Mouse (Mus musculus) spleen, postnatal 4 days (tissue): ENCODE measurements at regions not wholly inside any gene's neighbourhood (a gene's known extent, or its start where the extent isn't known, plus 50 kb on each side); places are given as distances from the start of the nearest gene placed in this dataset.

Experiments used
- DNase-seq, 2 experiments: peaks; one replicate each; pipeline ENCODE4 v3.0.0; 2022; ENCODE audit warnings: low spot score in 2 of 2

DNA sequence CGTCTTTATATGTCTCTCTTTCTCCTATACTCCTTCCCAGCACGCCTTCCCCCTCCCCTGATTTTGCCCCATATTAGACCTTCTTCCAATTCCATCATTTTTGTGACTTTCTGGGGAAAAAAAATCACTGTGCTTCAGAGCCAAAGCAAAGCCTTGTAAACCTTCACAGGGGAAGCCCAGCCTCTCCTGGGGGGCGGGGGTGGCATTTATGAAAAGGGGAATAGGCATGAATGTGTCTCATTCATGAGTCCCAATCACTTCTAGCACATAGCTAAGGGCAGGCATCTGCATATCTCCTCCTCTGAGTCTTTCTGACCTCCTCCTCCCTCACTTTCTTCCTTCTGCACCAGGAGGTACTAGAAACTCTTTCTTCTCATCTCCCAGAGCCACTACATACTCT, 149.8 kb downstream of the Adamts15 start:
- no peak for DNase-seq

DNA sequence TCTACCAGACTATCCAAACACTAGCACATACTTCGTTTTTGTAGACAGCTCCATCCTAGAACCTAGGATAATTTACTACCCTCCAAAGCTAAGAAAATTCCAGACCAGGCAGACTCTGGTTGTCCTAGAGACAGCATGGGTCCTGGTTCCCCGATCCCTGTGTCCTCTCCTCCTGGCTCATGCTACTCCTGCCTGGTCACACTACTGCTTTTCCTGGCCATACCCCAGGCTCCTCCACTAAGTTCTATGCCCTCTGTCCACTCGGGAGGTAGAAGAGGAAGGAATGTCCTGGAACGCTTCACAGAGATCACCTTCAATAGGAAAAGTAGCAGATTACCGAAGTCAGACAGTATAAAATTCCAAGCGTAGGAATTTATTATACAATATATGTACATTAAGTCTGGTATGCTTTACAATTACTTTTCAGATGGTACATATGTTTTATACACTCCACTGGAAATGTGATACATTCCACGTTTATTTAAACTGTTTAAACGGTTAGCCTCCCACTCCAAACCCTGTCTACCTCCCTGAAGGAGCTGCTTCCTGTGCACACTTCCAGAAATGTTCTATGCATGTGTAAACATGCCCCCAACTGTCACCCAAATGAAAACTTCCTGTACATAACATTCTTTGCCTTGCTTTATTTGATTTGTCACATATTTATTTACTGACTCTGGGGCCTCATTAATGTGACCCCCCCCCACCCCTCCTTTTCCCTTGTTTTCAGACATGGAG, 151.6 kb downstream of the Adamts15 start:
- DNase-seq, result no peak

DNA sequence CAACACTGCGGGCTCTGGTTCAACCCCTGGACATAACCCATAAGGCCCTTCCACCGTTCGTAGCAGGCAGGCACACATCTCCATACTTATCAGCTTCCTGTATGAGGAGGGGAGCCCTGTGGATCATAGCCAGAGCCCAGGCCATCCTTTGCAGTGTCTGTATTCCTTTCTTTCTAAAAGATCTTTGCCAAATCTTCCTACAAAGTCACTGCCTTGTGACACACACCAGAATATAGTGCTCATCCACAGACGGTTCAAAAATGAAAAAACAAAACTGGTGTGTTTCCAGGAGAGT, 152.9 kb downstream of the Adamts15 start:
- DNase-seq, result no peak

DNA sequence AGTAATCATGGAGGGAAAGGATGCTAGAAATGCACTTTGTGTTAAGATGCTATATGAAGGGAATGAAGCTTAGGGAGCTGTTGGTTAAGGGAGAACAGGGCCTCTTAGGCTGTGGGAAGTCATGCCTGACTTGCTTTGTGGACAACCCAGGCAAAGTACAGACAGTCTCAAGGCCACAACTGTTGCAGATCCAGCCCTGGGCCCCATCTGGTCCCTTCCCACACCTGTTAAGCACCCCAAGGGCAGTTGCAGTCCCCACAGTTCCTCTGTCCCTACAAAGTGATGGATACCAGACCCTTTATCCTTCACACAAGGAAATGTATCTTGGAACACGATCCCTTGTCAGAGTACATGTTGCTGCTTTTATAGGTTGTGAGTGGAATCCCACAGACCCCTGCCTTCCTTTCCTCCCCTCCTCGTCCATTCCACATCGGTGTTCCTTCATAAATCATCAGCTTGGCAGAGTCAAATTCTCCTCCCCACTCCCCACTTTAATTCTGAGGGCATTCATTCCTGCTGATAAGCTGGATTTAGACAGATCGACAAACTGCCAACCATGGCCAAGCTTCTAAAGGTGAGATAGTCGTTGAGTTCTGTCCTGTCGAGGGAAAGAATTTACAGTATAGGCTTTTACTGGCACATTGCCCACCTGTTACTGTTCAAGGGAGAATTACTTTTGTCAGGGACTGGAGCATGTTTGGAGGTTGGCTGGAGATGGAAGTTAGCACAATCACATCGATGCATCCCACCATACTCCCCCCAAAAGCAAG, 153.4 kb downstream of the Adamts15 start:
- no peak for DNase-seq

DNA sequence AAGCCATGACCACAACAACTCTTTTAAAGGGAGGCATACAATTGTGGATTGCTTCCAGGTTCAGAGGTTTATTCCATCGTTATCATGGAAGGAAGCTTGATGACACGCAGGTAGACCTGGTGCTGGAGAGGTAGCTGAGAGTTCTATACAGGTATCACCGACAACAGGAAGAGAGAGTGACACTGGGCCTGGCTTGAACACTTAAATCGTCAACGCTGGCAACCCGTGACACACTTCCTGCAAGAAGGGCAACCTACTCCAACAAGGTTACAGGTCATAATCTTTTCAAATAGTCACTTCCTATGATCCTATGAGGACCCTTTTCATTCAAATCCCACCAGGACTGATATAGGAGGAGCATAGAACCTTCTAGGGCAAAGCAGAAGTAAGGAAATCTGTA, 155.6 kb downstream of the Adamts15 start:
- no peak for DNase-seq

DNA sequence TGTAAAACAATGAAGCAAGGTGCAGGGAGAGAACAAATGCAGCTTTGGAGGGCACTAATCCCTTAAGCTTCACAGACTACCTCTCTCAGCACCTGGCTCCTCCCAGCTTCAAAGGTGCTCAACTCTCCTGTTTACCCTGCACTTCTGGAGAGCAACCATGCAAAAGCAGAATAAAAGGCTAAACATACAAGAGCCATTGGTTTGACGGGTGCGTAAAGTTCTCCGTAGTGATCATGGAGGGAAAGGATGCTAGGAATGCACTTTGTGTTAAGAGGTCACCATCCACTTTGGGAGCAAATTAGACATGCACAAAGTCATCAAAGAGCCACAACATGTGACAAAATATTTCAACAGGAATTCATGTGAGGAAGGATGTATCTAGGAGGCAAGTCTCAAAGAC, 156.1 kb downstream of the Adamts15 start:
- DNase-seq, result no peak

DNA sequence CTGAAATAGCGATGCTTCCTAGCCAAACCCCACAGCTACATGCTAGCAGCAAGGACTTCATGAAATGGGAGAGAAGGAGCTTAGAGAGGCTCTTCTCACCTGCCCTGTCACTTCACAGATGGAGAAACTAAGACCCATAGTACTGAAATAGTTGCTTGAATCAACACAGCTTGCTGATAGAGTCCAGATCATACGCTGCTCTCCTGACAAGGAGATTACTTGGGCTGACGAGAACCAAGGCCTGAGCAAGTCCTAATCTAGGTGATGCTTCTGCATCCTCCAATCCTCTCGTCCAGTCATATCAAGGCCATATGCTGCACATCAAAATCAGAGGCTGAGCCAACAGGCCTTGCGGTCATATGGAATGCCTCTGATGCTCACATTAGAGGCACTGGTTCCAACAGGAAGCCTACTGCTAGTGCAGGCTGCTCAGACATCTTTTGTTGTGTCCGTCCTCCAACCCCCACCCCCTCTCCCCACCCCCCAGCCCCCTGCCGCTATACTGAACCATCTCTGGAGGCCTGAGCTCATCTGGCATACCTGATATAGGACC, 157.2 kb downstream of the Adamts15 start:
- DNase-seq, result no peak

DNA sequence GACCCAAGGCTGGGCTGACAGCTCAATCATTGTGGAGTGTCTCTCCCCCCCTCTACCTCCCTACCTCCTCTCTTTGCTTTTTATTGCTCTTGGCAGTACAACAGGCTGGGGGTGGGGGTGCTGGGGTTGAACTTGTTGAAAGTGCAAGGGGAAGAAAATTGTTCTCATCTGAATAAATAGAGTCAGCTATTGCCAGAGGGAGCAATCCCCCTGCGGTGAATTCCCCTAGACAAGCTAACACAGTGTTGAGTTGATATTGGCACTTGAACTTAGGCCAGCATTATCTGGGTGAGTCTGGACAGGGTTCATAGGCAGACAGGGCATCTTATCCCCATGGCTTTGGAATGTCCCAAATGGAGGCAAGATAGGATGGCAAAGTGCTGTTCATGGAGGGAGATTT, 159.3 kb downstream of the Adamts15 start:
- DNase-seq, result no peak

DNA sequence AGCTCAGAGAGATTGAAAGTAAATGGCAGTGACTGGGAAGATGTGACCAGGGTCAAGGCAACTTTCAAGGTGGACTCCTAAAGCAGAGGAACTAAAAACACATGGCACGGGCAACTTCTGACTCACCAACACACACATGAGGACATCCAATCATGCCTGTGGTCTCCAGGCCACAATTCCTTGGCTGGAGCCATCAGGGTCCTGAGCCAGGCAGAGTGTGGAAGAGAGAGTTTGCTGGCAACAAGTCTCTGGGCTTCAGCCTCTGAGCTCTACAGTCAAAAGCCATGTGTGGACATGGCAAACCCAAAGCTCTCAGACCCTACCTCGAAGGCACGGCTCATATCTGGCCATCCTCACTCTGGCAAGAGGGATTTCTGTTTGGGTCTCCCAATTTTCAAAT, 164.1 kb downstream of the Adamts15 start:
- no peak for DNase-seq

DNA sequence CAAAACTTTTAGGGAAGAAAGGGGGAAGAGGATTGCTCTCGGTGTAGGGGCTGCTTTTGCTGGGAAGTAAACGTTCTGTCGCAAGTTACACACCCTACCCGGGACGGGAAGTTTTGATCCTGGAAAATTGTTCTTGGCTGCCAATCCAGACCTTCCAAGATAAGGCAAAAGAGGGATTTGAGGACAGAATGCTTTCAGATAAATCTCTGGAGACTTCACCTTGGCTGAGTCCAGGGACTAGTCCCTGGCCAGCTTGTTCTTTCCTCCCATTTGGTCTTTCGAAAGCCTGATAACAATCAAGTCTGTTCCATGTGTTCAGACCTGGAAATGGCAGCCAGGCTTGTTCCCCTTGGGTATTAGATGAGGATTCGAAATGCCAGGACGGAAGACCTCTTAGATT, 164.8 kb downstream of the Adamts15 start:
- DNase-seq, result no peak

DNA sequence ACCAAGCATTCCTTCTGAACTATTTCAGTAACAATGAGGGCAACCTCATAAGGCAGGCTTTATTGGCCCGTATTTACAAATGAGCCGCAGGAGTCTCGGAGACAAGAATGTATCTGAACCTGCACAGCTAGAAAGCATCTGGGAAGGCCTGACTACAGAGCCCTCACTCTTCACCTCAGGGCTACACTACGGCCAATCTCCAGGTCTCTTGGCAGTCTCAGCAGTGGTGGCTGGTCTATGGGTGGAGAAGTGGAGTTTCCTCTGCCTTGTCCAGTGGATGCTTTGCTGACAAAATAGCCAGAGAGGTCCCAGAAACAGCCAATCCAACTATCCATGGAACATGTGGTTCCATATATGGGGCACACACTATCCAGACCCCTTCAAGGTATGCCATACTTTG, 165.5 kb downstream of the Adamts15 start:
- DNase-seq, result no peak

DNA sequence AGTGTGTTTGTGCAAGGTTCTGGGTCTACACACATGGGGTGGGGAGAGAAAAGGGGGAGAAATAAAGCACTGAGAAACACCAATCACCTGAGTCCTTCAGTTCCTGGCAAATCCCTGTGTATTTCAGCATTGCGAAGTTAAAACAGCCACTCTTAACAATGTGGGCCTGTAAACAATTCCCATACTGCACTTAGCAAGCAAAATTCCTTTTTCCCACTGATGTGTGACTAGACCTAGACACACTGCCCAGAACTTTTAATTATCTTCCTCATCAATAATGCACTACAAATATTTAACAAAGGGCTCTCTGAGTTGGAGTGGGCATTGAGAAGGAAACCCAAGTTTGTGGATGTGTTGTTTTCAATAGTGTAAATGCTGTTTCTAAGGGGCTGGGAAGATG, 166.7 kb downstream of the Adamts15 start:
- no peak for DNase-seq

DNA sequence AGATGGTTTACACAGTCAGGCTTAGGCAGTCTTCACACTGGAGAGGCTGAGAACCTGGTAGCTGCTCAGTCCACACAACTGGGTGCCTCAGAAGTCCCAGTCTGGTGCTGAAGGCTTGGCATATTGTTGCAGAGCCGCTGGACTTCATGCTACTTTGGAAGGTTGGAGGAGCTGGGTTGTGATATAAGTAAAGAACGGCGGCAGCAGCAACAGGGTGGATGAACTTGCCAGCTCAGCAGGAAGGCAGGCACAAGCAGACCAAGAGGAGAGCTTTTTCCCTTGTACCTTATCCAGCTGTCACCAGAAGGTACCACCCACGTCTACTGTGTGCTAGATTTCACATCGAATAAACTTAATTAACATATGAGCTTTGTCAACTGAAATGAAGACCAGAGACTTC, 167.4 kb downstream of the Adamts15 start:
- no peak for DNase-seq

DNA sequence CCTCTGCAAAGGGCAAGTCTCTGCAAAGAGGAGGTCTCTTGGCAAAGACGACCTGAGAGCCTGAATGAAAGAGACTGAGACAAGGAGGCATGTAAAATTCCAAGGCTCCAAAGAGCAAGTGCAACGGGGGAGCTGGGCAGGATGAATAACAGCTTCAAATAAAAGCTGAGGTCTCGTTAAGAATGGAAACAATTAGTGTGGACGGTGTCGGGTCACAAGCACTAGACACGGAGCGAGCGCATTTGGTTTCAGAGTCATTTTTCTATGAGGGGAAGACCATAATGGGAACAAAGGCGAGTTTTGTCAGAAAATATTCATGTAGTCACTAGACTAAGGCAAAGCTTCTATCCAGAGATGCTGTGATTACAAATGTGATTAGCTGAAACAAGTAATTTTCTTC, 178.8 kb downstream of the Adamts15 start:
- DNase-seq, result no peak

DNA sequence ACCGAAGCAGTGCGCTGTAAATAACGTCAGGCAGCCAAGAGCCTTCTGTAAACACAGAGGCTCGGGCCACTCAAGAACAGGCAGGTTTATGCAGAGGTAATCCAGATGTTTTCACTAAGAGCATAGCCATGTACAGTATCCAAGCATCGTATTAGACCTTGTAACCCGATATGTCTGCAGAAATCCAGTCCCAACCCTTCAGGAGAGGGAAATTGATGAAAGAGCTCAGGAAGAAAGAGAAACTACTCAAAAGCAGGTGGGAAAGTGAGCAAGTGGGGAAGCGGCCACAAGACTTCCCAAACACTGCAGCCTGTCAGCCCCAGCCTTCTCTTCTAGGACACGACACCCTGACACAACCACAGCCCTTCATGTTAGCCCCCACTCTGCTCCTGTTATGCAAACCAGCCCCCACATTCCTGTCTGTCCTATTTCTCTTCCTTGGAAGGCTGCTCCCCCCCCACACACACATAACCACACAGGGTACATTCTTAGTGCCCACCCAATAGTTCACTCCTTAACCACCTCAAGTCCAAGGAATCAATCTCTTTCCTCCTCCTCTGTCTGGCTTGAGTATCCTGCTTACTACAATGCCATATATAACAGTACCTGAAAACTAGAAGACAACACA, 179.7 kb downstream of the Adamts15 start:
- no peak for DNase-seq

DNA sequence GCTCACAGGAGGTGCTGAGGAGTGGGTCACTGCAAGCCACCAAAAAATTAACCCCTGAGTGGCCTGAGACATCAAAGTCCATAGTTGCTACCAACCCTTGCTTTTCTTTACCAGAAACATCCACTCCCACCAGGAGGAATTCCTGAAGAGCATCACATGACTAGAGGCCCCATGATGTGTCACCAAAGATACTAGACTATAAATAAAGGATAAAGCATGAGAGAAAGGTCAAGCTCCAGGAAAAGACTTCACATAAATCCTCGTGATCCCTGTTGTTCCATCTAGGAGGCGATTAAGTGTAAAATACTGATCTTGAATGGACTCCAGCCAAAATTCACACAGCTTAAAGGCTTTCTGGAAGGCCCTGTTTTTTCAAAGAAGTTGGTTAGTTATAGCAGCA, 190.6 kb downstream of the Adamts15 start:
- no peak for DNase-seq

DNA sequence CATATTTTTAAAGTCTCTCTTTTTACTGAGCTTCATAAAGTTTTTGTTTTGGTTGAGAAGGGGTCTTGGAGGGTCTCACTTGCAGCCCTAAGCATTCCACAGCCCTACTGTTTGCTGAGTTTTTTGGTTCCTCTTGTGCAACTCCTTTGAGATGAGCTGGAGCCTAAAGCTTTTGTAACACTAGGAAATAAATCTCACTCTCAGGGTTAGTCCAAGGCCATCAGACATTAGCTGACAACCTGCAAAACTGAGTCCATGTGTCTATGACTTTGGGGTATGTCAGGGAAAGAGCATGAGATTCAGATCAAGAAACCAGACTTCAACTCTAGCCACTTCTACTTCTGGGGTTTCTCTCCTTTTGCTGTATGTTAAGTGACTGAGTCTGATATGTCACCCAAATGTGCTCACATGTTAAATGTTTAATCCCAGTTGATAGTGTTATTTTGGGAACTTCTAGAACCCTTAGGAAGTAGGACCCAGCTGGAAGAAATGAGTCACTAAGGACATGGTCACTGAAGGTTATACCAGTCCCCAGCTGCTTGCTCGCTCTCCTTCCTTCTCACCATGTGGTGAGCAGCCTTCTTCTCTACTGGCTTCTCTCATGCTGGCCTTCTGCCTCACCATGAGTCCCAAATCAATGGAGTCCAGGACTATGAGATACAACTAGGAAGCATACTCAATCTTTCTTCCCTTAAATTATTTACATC, 198.7 kb downstream of the Adamts15 start:
- no peak for DNase-seq

DNA sequence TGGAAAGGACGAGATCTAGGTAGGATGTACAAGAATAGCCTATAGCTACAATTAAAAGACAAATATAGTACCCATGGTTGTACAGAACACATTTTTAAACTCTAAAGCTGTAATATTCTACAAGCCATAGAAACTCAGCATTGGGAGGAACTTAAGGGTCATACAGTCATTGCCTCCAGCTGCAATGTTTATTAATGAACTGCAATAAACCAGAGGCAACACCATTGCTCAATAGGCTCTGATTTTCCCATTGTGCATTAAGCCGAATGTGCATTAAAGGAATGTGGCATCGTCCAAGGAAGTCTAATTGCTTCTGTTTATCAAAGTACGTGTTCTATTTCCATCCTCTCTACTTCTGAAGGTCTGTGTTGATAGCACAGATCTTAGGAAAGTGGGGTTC, 200.4 kb downstream of the Adamts15 start:
- no peak for DNase-seq

DNA sequence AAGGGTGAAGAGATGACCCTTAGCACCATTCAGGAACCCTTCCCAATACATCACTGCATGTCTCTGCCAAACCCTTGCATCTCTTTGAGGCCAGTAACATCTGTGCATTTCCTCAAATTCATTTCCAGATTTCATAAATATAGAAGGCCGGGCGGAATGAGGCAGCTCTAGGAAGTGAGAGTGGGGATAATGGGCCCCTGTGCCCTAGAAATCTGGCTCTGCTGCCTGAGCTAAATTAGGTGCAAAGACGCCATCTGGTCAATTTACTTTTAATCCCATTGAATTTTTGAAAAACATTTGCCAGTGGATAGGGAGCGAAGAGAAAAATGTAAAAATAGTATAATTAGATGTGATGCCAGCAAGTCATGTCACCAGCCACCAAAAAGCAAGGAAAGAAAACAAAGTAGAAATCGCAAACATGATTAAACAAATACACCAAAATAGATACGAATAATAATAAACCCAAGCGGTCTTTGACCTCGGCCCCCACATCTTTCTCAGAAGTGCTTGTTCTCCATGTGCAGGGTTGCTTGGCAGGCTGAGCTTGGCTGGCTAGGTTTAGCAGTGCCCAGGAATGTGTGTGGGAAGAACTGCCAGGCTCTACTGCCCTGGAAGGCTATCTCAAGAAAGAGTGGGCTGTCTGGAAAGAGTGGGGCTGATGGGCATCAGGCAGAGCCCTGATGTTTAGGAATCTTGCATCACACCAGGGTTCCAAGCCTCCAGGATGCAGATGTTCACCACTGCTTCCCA, 205.7 kb downstream of the Adamts15 start:
- no peak for DNase-seq

DNA sequence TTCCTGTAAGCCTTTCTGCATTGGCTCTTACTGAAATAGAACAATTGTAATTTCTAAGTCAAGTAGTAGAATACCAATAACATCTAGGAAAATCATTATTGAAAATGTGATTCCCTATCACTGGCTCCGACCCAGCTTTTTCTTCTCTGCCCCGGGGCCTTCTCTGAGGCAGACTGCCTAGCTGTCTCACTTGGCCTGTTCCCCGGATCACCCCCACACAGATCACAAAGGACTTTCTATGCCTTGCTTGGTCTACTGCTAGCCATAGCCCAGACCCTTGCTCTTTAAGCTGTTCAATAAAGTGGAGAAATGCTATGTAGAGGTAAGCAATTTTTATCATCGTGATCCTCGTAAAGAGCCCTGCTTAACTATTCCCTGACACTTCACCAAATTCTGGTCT, 212.1 kb downstream of the Adamts15 start:
- no peak for DNase-seq

DNA sequence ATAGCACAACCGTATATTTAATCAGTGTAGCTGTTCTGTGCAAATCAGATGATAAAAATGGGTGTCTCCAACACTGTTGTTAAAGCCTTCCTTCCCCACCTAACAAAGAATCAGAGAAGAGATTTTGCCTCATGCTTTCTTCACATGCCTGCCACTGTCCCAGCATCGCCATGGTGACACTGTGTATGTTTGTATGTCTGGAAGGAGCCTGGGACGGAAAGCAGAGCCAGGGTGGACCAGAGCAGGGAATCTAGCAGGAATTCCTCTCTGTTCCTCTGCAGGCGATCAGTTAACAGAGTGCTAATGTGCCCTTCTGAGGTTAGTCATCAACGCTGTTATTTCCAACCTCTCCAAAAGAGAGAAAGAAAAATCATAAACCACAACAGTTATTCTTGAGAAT, 222.4 kb downstream of the Adamts15 start:
- DNase-seq, result no peak

DNA sequence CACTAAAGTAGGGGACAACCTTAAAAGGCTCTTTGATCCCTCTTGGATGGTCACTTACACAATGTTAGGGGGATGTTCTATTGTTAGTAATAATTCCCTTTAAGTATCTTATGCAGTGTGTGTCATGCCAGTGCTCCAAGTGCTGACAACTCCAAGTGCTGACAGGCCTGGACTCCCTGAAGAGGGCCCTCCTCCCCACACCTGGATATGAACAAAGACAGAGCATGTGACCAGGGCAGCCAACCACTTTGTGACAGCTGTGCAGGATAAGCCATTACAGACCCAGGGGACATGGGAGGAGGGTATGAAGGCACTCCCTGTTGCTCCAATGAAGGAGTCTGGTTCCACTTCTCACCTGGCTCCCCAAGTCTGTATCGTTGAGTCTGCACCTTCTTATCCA, 224.7 kb downstream of the Adamts15 start:
- no peak for DNase-seq
